Mouse (Mus musculus): Measurements from ENCODE around the gene Snap25. TPM values are rescaled to one million over a fixed set of nuclear protein-coding genes. Genes with fewer than 3 reads are reported as not detected.
A peak's percentile ranks its signal among the peaks of the same experiment; 100 is the strongest.

Snap25 gene
- total and polyA plus RNA-seq, 3 experiments, result 0.64 to 0.98 TPM; not detected in 1

DNA sequence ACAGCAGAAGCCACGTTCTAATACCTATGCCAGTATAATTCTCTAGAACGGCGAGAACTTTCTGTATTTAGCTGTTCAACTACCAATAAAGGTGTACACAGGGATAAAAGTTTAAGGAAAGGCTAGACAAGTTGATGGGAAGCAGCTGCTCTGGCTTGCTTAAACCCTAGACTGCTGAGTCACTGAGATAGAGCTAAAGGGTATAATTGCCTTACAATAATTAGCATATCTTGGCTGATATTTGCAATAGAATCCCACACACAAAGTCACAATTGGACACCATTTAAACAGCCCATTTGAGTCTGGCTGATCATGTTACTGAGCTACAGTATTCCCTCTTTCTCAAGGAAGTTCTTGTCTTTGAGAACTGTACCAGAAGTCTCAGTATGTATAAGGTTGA lies 65.4 kb downstream of the Snap25 start:
- 61% methylated on average over 3 of the region's 3 CpGs for WGBS
- no peak for DNase-seq
- Histone ChIP-seq H3K27ac (peak overlapping the region; percentile 7; the same call in 1 of the 2 replicates), H3K79me2 (replicated peaks; ENCODE audit: control insufficient read depth, insufficient read depth, low read length) (no peaks in the 10 kb centered on the region), H3K27me3 (ENCODE audit: control insufficient read depth, insufficient read depth, low read length) (no peaks in the 10 kb centered on the region), H3K36me3 (ENCODE audit: control insufficient read depth, insufficient read depth, low read length) (no peaks in the 10 kb centered on the region), H3K4me3 (no peak overlapping the region), H3K4me1 (ENCODE audit: control insufficient read depth, insufficient read depth, low read length) (no peaks in the 10 kb centered on the region), H3K9ac (ENCODE audit: low read depth, low read length) (no peak overlapping the region)
- no peak for TF ChIP-seq POLR2A (IDR thresholded peaks at IDR 0.05; ENCODE audit: insufficient read depth, low read depth, low read length)
- intact Hi-C loops (cut with DNase I), result no loop called here

DNA sequence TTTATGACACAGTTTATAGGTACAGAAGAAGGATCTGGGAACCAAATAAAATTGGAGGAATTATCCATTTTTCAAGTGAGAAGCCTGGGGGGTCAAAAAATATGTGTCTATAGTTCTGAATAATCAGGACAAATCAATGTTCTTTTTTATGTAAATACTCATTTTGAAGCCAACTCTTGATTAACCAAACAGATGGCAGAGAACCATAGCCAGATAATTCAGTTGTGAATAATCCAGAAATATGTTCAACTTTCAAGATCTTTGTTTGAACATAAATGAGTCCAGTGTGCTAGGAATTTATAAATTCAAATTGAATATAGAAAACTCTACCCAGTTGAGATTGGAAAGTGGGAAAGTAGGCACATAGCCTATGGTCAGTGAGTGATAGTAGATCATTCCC lies 67.0 kb downstream of the Snap25 start:
- no peaks in the 10 kb centered on the region for H3K27me3 ChIP-seq (ENCODE audit: control insufficient read depth, insufficient read depth, low read length)
- H3K79me2 ChIP-seq (replicated peaks; ENCODE audit: control insufficient read depth, insufficient read depth, low read length), result no peaks in the 10 kb centered on the region
- intact Hi-C loops (cut with DNase I), result no loop called here
- no peak for DNase-seq
- H3K4me3 ChIP-seq, result no peak overlapping the region
- no peaks in the 10 kb centered on the region for H3K4me1 ChIP-seq (ENCODE audit: control insufficient read depth, insufficient read depth, low read length)
- no peak overlapping the region for H3K27ac ChIP-seq
- TF ChIP-seq EP300 (IDR thresholded peaks at IDR 0.05; ENCODE audit: insufficient read depth, low read depth, low read length), result no peak
- TF ChIP-seq CTCF (IDR thresholded peaks at IDR 0.05), result no peak
- no peak for TF ChIP-seq POLR2A (IDR thresholded peaks at IDR 0.05; ENCODE audit: insufficient read depth, low read depth, low read length)
- no peaks in the 10 kb centered on the region for H3K36me3 ChIP-seq (ENCODE audit: control insufficient read depth, insufficient read depth, low read length)
- no peak overlapping the region for H3K9ac ChIP-seq (ENCODE audit: low read depth, low read length)

DNA sequence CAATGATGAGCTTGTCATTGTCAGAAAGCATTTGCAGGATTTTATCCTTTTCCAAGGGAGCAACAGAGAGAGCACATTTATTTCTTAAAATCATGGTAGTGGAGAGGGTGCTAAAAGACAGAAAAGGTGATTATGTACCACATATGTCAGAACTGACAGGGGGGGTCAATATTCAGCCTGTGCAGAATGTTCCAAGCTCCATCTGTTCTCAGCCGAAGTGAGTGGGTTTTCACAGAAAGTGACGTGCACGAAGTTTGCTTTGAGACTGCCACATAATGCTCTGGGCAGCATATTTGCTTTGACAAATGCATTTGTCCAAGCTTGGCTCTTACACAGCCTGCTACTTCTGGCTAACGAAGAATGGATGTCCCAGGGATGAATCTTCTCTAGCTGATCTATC lies 71.1 kb downstream of the Snap25 start:
- no peaks in the 10 kb centered on the region for H3K27me3 ChIP-seq (ENCODE audit: control insufficient read depth, insufficient read depth, low read length)
- no peak overlapping the region for H3K27ac ChIP-seq
- no peaks in the 10 kb centered on the region for H3K4me1 ChIP-seq (ENCODE audit: control insufficient read depth, insufficient read depth, low read length)
- H3K4me3 ChIP-seq, result no peak overlapping the region
- DNase-seq, result no peak
- H3K9ac ChIP-seq (ENCODE audit: low read depth, low read length), result no peak overlapping the region
- H3K36me3 ChIP-seq (ENCODE audit: control insufficient read depth, insufficient read depth, low read length), result no peaks in the 10 kb centered on the region
- 78% methylated on average over 4 of the region's 4 CpGs for WGBS
- TF ChIP-seq CTCF (IDR thresholded peaks at IDR 0.05) (no peak), POLR2A (IDR thresholded peaks at IDR 0.05; ENCODE audit: insufficient read depth, low read depth, low read length) (no peak), EP300 (IDR thresholded peaks at IDR 0.05; ENCODE audit: insufficient read depth, low read depth, low read length) (no peak)
- intact Hi-C loops (cut with DNase I), result no loop called here
- no peaks in the 10 kb centered on the region for H3K79me2 ChIP-seq (replicated peaks; ENCODE audit: control insufficient read depth, insufficient read depth, low read length)

DNA sequence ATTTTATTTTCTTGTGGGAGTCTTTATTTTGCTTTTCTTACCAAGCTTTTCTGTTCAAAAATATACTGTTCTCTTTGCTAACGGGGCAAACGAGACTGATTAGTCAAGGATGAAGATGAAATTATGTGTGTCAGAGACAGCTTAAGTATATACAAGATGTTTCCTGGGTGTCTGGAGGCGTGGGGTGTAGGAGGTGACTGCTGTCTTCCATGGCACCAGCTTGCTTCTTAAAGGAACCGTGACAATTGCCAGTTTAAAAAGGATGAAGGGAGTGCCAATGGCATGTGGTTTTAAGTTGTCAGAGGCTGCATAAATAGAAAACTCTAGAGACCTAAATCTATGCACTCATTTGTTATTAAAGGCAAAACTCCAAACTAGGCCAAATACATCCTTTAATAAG lies 75.1 kb downstream of the Snap25 start:
- Histone ChIP-seq H3K4me3 (no peak overlapping the region), H3K4me1 (ENCODE audit: control insufficient read depth, insufficient read depth, low read length) (no peaks in the 10 kb centered on the region), H3K27me3 (ENCODE audit: control insufficient read depth, insufficient read depth, low read length) (no peaks in the 10 kb centered on the region), H3K36me3 (ENCODE audit: control insufficient read depth, insufficient read depth, low read length) (no peaks in the 10 kb centered on the region), H3K27ac (no peak overlapping the region), H3K79me2 (replicated peaks; ENCODE audit: control insufficient read depth, insufficient read depth, low read length) (no peaks in the 10 kb centered on the region), H3K9ac (ENCODE audit: low read depth, low read length) (no peak overlapping the region)
- no peak for DNase-seq
- no peak for TF ChIP-seq EP300 (IDR thresholded peaks at IDR 0.05; ENCODE audit: insufficient read depth, low read depth, low read length)
- no peak for TF ChIP-seq POLR2A (IDR thresholded peaks at IDR 0.05; ENCODE audit: insufficient read depth, low read depth, low read length)
- TF ChIP-seq CTCF (IDR thresholded peaks at IDR 0.05), result no peak
- 63% methylated on average over 4 of the region's 4 CpGs for WGBS
- intact Hi-C loops (cut with DNase I), result no loop called here

DNA sequence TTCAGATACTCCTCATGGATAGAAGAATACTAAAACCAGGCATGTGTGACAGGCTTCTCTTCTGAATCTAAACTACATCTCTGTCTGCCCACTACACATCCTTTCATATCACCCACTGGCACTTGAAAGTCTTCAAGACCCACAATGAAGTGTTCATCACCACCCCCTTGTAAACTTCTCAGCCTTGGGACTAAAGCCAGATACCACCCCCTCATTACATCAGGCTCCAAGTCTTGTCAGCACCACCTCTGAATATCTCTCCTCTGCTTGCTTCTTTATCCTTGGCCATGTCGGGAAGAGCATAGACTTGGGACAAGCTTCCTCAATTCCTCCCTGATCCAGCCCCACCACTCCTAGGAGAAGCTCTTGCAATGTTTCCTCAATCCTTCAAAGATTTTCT lies 83.3 kb downstream of the Snap25 start:
- 41% methylated on average over 1 of the region's 1 CpGs for WGBS
- no peaks in the 10 kb centered on the region for H3K79me2 ChIP-seq (replicated peaks; ENCODE audit: control insufficient read depth, insufficient read depth, low read length)
- intact Hi-C loops (cut with DNase I), result no loop called here
- no peaks in the 10 kb centered on the region for H3K36me3 ChIP-seq (ENCODE audit: control insufficient read depth, insufficient read depth, low read length)
- TF ChIP-seq POLR2A (IDR thresholded peaks at IDR 0.05; ENCODE audit: insufficient read depth, low read depth, low read length), result no peak
- no peak for TF ChIP-seq EP300 (IDR thresholded peaks at IDR 0.05; ENCODE audit: insufficient read depth, low read depth, low read length)
- no peak for TF ChIP-seq CTCF (IDR thresholded peaks at IDR 0.05)
- DNase-seq, result no peak
- no peaks in the 10 kb centered on the region for H3K27me3 ChIP-seq (ENCODE audit: control insufficient read depth, insufficient read depth, low read length)
- no peak overlapping the region for H3K27ac ChIP-seq
- no peak overlapping the region for H3K4me3 ChIP-seq
- no peaks in the 10 kb centered on the region for H3K4me1 ChIP-seq (ENCODE audit: control insufficient read depth, insufficient read depth, low read length)
- no peak overlapping the region for H3K9ac ChIP-seq (ENCODE audit: low read depth, low read length)

DNA sequence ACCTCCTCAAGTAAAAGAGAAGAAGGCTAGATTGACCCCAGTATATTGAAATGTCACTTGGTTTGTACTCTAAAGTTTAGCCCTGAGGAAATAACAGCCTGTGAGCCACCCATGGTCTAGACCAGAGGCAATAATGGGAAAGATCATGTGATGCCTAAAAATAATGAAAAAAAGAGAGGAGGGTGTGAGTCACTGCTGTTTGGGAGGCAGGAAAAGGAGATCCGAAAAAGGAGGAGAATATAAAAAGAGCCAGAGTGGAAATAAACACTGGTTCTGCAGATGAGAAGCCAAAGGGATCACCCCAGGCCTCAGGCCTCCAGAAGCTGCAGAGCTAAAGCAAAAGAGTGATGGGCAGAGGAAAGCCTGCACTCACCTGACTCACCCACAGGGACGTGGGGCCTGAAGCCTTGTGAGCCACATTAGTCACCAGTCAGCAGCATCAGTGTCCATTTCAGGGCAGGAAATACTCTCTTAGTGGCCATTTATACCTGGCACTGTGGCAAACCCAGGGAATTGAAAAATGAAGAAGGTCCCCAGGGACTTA lies 85.7 kb downstream of the Snap25 start:
- Histone ChIP-seq H3K27me3 (ENCODE audit: control insufficient read depth, insufficient read depth, low read length) (no peaks in the 10 kb centered on the region), H3K9ac (ENCODE audit: low read depth, low read length) (no peak overlapping the region), H3K27ac (no peak overlapping the region), H3K36me3 (ENCODE audit: control insufficient read depth, insufficient read depth, low read length) (no peaks in the 10 kb centered on the region), H3K4me3 (no peak overlapping the region), H3K79me2 (replicated peaks; ENCODE audit: control insufficient read depth, insufficient read depth, low read length) (no peaks in the 10 kb centered on the region), H3K4me1 (ENCODE audit: control insufficient read depth, insufficient read depth, low read length) (no peaks in the 10 kb centered on the region)
- no peak for TF ChIP-seq POLR2A (IDR thresholded peaks at IDR 0.05; ENCODE audit: insufficient read depth, low read depth, low read length)
- TF ChIP-seq EP300 (IDR thresholded peaks at IDR 0.05; ENCODE audit: insufficient read depth, low read depth, low read length), result no peak
- no peak for TF ChIP-seq CTCF (IDR thresholded peaks at IDR 0.05)
- DNase-seq, result no peak
- WGBS, result 43% methylated on average over 2 of the region's 2 CpGs
- intact Hi-C loops (cut with DNase I), result no loop called here
